Mouse (Mus musculus): Measurements from ENCODE around the gene Mapk8ip1.

GRCm38 (mm10) chr2:92411705-92412104 is 10.6 kb upstream of the Mapk8ip1 start:
- TF ChIP-seq CTCF (IDR thresholded peaks at IDR 0.05) (no peak), EP300 (IDR thresholded peaks at IDR 0.05; ENCODE audit: insufficient read depth, low read depth, low read length) (no peak)
